Mouse (Mus musculus): ENCODE measurements at regions not wholly inside any gene's neighbourhood (a gene's known extent, or its start where the extent isn't known, plus 50 kb on each side); places are given as distances from the start of the nearest gene placed in this dataset.

GRCm38 (mm10) chr14:76624626-76625378, 68.1 kb upstream of the Serp2 start:
- intact Hi-C loops (cut with DNase I) = loop anchor here (5.0 kb wide), 1 partner anchor 192 kb away; no protein-coding TSS in a partner anchor
- DNase-seq = no peak

GRCm38 (mm10) chr14:76623371-76623988, 66.8 kb upstream of the Serp2 start:
- DNase-seq = no peak
- intact Hi-C loops (cut with DNase I) = loop anchor here (5.0 kb wide), 1 partner anchor 194 kb away; no protein-coding TSS in a partner anchor

- intact Hi-C loops (cut with DNase I) = loop anchor here (5.0 kb wide), 1 partner anchor 195 kb away; no protein-coding TSS in a partner anchor
- no peak for DNase-seq
These were observed 66.1 kb upstream of the Serp2 start for GRCm38 (mm10) chr14:76622634-76623291.

- intact Hi-C loops (cut with DNase I) = no loop called here
- DNase-seq = no peak
These were observed 62.3 kb upstream of the Serp2 start for GRCm38 (mm10) chr14:76619038-76619409.

GRCm38 (mm10) chr14:76618331-76619037, 61.8 kb upstream of the Serp2 start:
- DNase-seq = no peak
- intact Hi-C loops (cut with DNase I) = no loop called here

GRCm38 (mm10) chr14:76617889-76618288, 61.2 kb upstream of the Serp2 start:
- DNase-seq = no peak
- intact Hi-C loops (cut with DNase I) = no loop called here

GRCm38 (mm10) chr14:76617447-76617846, 60.8 kb upstream of the Serp2 start:
- no peak for DNase-seq
- intact Hi-C loops (cut with DNase I) = no loop called here

GRCm38 (mm10) chr14:76616367-76616683, 59.6 kb upstream of the Serp2 start:
- no peak for DNase-seq
- intact Hi-C loops (cut with DNase I) = no loop called here

GRCm38 (mm10) chr14:76615603-76616366, 59.1 kb upstream of the Serp2 start:
- DNase-seq = no peak
- intact Hi-C loops (cut with DNase I) = no loop called here

GRCm38 (mm10) chr14:76615182-76615581, 58.5 kb upstream of the Serp2 start:
- DNase-seq = no peak
- intact Hi-C loops (cut with DNase I) = no loop called here

GRCm38 (mm10) chr14:76614682-76615081, 58.0 kb upstream of the Serp2 start:
- no peak for DNase-seq
- intact Hi-C loops (cut with DNase I) = no loop called here

- intact Hi-C loops (cut with DNase I) = no loop called here
- DNase-seq = no peak
These were observed 56.9 kb upstream of the Serp2 start for GRCm38 (mm10) chr14:76613604-76614003.

- intact Hi-C loops (cut with DNase I) = loop anchor here (2.0 kb wide), 1 partner anchor 106 kb away; no protein-coding TSS in a partner anchor
- peak in 1 of 2 experiments; percentile 40 for DNase-seq
These were observed 54.0 kb upstream of the Serp2 start for GRCm38 (mm10) chr14:76610429-76611378.

Data from heart, postnatal 14 days (tissue).